Mouse (Mus musculus) MEL (cell line): ENCODE results near the gene Urod. TPM values are rescaled to one million over a fixed set of nuclear protein-coding genes. Genes with fewer than 3 reads are reported as not detected.

Source experiments
- DNase-seq: peaks from one replicate; pipeline ENCODE4 v3.0.0; 2011; ENCODE audit warnings: low read depth, low spot score
- H3K27ac ChIP-seq: 2 replicates; pipeline ENCODE4 v1.5.1; 2012; ENCODE audit warnings: low read depth, mild to moderate bottlenecking, control low read depth, low read length, moderate library complexity; ENCODE audit not compliant: control insufficient read depth
- H3K27me3 ChIP-seq, 2 experiments: fragments of 150-350 bp in 1 of 2; sonication (generic) in 1 of 2; 2 replicates each; pipeline ENCODE4 v1.6.1; 2012; ENCODE audit warnings: low read length in 2 of 2, mild to moderate bottlenecking in 2 of 2, improper control_type of control experiment in 1 of 2, moderate library complexity in 1 of 2; ENCODE audit not compliant: insufficient read depth in 2 of 2, control insufficient read depth in 1 of 2
- H3K36me3 ChIP-seq, 2 experiments: 2 replicates each; pipeline ENCODE4 v1.6.1; 2012 to 2014; ENCODE audit warnings: low read length in 2 of 2, improper control_type of control experiment in 1 of 2, inconsistent platforms in 1 of 2, mild to moderate bottlenecking in 1 of 2; ENCODE audit not compliant: insufficient read depth in 2 of 2, control insufficient read depth in 1 of 2
- H3K4me1 ChIP-seq, 2 experiments: fragments of 150-350 bp in 1 of 2; sonication (generic) in 1 of 2; 2 replicates each; pipeline ENCODE4 v1.6.1; 2012; ENCODE audit warnings: low read length in 2 of 2, improper control_type of control experiment in 1 of 2, mild to moderate bottlenecking in 1 of 2; ENCODE audit not compliant: insufficient read depth in 2 of 2, control insufficient read depth in 1 of 2
- H3K4me3 ChIP-seq, 2 experiments: fragments of 150-350 bp in 1 of 2; sonication (generic) in 1 of 2; 2 replicates each; pipeline ENCODE4 v1.5.1; 2012; ENCODE audit warnings: low read depth in 2 of 2, low read length in 2 of 2, mild to moderate bottlenecking in 2 of 2, moderate library complexity in 2 of 2, control low read depth in 1 of 2, improper control_type of control experiment in 1 of 2; ENCODE audit not compliant: control insufficient read depth in 1 of 2, insufficient read depth in 1 of 2
- H3K79me2 ChIP-seq: 2 replicates; pipeline ENCODE4 v1.6.1; 2012; ENCODE audit warnings: mild to moderate bottlenecking, low read length, moderate library complexity; ENCODE audit not compliant: control insufficient read depth, poor library complexity, insufficient read depth
- H3K9ac ChIP-seq: 2 replicates; pipeline ENCODE4 v1.6.1; 2012; ENCODE audit warnings: low read depth, mild to moderate bottlenecking, control low read depth, low read length, moderate library complexity; ENCODE audit not compliant: control insufficient read depth, poor library complexity, severe bottlenecking
- H3K9me3 ChIP-seq: fragments of 150-350 bp; sonication (generic); replicated peaks from 2 replicates; pipeline ENCODE4 v1.6.1; 2012; ENCODE audit warnings: mild to moderate bottlenecking, low read length, improper control_type of control experiment, moderate library complexity; ENCODE audit not compliant: insufficient read depth
- BHLHE40 ChIP-seq: IDR thresholded peaks from 2 replicates; pipeline ENCODE4 v1.6.1; 2012; ENCODE audit warnings: low read depth, mild to moderate bottlenecking, inconsistent platforms, low read length, improper control_type of control experiment, borderline replicate concordance
- CHD1 ChIP-seq: IDR thresholded peaks from 2 replicates; pipeline ENCODE4 v1.6.1; 2012; ENCODE audit warnings: low read depth, mild to moderate bottlenecking, inconsistent platforms, low read length, improper control_type of control experiment
- CHD2 ChIP-seq: IDR thresholded peaks from 2 replicates; pipeline ENCODE4 v1.6.1; 2011; ENCODE audit warnings: low read length, improper control_type of control experiment
- CTCF ChIP-seq, 3 experiments: IDR thresholded peaks in 2 of 3; conservative IDR thresholded peaks in 1 of 3; 2 replicates each; pipeline ENCODE4 v1.5.1; 2011 to 2012; ENCODE audit warnings: low read length in 3 of 3, low read depth in 2 of 3, mild to moderate bottlenecking in 2 of 3, improper control_type of control experiment in 1 of 3, inconsistent platforms in 1 of 3, mixed read lengths in 1 of 3, moderate library complexity in 1 of 3; ENCODE audit not compliant: control insufficient read depth in 1 of 3, insufficient read depth in 1 of 3, poor library complexity in 1 of 3, severe bottlenecking in 1 of 3
- E2F4 ChIP-seq: IDR thresholded peaks from 2 replicates; pipeline ENCODE4 v1.6.1; 2011; ENCODE audit warnings: low read depth, low read length, improper control_type of control experiment, borderline replicate concordance
- ETS1 ChIP-seq: IDR thresholded peaks from 2 replicates; pipeline ENCODE4 v1.6.1; 2012; ENCODE audit warnings: low read depth, mild to moderate bottlenecking, inconsistent platforms, low read length, improper control_type of control experiment, moderate library complexity
- GABPA ChIP-seq: IDR thresholded peaks from 2 replicates; pipeline ENCODE4 v1.6.1; 2012; ENCODE audit warnings: low read depth, mild to moderate bottlenecking, inconsistent platforms, low read length, improper control_type of control experiment, moderate library complexity
- KAT2A ChIP-seq: conservative IDR thresholded peaks from 2 replicates; pipeline ENCODE4 v1.6.1; 2012; ENCODE audit warnings: low read depth, low read length, improper control_type of control experiment, inconsistent platforms
- MAX ChIP-seq: IDR thresholded peaks from 2 replicates; pipeline ENCODE4 v1.6.1; 2011; ENCODE audit warnings: low read length, improper control_type of control experiment
- MXI1 ChIP-seq: IDR thresholded peaks from 2 replicates; pipeline ENCODE4 v1.6.1; 2011; ENCODE audit warnings: mild to moderate bottlenecking, low read depth, low read length, improper control_type of control experiment
- MYC ChIP-seq: IDR thresholded peaks from 2 replicates; pipeline ENCODE4 v1.6.1; 2011; ENCODE audit warnings: low read depth, mild to moderate bottlenecking, low read length, improper control_type of control experiment, moderate library complexity
- NRF1 ChIP-seq: IDR thresholded peaks from 2 replicates; pipeline ENCODE4 v1.6.1; 2014; ENCODE audit warnings: low read depth, mild to moderate bottlenecking, inconsistent platforms, low read length, improper control_type of control experiment, moderate library complexity; ENCODE audit not compliant: poor library complexity, insufficient read depth, severe bottlenecking
- POLR2AphosphoS2 ChIP-seq: IDR thresholded peaks from 2 replicates; pipeline ENCODE4 v1.6.1; 2011; ENCODE audit warnings: low read length, improper control_type of control experiment
- POLR2AphosphoS5 ChIP-seq: IDR thresholded peaks from 2 replicates; pipeline ENCODE4 v1.6.1; 2012; ENCODE audit warnings: low read depth, borderline replicate concordance, mild to moderate bottlenecking, inconsistent platforms, low read length, moderate library complexity, mixed read lengths
- RAD21 ChIP-seq: IDR thresholded peaks from 2 replicates; pipeline ENCODE4 v1.6.1; 2011; ENCODE audit warnings: mild to moderate bottlenecking, low read depth, low read length, improper control_type of control experiment
- SIN3A ChIP-seq: IDR thresholded peaks from 2 replicates; pipeline ENCODE4 v1.6.1; 2012; ENCODE audit warnings: low read length, improper control_type of control experiment, inconsistent platforms
- SMC3 ChIP-seq: IDR thresholded peaks from 2 replicates; pipeline ENCODE4 v1.6.1; 2011; ENCODE audit warnings: low read depth, low read length, improper control_type of control experiment
- TAL1 ChIP-seq: IDR thresholded peaks from 2 replicates; pipeline ENCODE4 v1.6.1; 2012; ENCODE audit warnings: mild to moderate bottlenecking, inconsistent platforms, low read length, moderate library complexity, mixed read lengths
- TCF12 ChIP-seq: IDR thresholded peaks from 2 replicates; pipeline ENCODE4 v1.6.1; 2014; ENCODE audit warnings: low read depth, mild to moderate bottlenecking, inconsistent platforms, low read length, improper control_type of control experiment, moderate library complexity
- UBTF ChIP-seq: IDR thresholded peaks from 2 replicates; pipeline ENCODE4 v1.6.1; 2012; ENCODE audit warnings: low read depth, mild to moderate bottlenecking, inconsistent platforms, low read length, improper control_type of control experiment, moderate library complexity, borderline replicate concordance; ENCODE audit not compliant: insufficient read depth
- USF2 ChIP-seq, 2 experiments: IDR thresholded peaks; 2 replicates each; pipeline ENCODE4 v1.6.1; 2011 to 2012; ENCODE audit warnings: improper control_type of control experiment in 2 of 2, low read length in 2 of 2, borderline replicate concordance in 1 of 2, inconsistent platforms in 1 of 2, low read depth in 1 of 2, mild to moderate bottlenecking in 1 of 2; ENCODE audit not compliant: insufficient read depth in 1 of 2
- ZC3H11A ChIP-seq: IDR thresholded peaks from 2 replicates; pipeline ENCODE4 v1.6.1; 2012; ENCODE audit warnings: low read depth, mild to moderate bottlenecking, inconsistent platforms, low read length, improper control_type of control experiment
- ZKSCAN1 ChIP-seq: IDR thresholded peaks from 2 replicates; pipeline ENCODE4 v1.6.1; 2012; ENCODE audit warnings: low read depth, mild to moderate bottlenecking, inconsistent platforms, low read length, improper control_type of control experiment, moderate library complexity
- ZMIZ1 ChIP-seq: IDR thresholded peaks from 2 replicates; pipeline ENCODE4 v1.6.1; 2012; ENCODE audit warnings: low read depth, mild to moderate bottlenecking, inconsistent platforms, low read length, improper control_type of control experiment, moderate library complexity
- ZNF384 ChIP-seq: IDR thresholded peaks from 2 replicates; pipeline ENCODE4 v1.6.1; 2012; ENCODE audit warnings: low read depth, mild to moderate bottlenecking, inconsistent platforms, low read length, improper control_type of control experiment
- polyA plus RNA-seq, 2 experiments: library from polyadenylated mRNA; stranded (reverse) in 1 of 2; unstranded in 1 of 2; fragments of >175 nt in 1 of 2; fragments of >200 nt in 1 of 2; gene quantifications; 2 replicates each; pipeline versions ENCODE4 v1.2.1 to v1.2.4; 2012; ENCODE audit warnings: low replicate concordance in 2 of 2, low read depth in 1 of 2; ENCODE audit not compliant: insufficient read length in 2 of 2, insufficient read depth in 1 of 2, missing spikeins in 1 of 2
- total RNA-seq: library from RNA; depleted of rRNA; stranded (reverse); fragments of 300-350 nt; gene quantifications from 2 replicates; pipeline ENCODE4 v1.2.3, GENCODE M21; 2012

Gene Urod
- total and polyA plus RNA-seq, 3 experiments: 108 to 645 (median 132) TPM

DNA sequence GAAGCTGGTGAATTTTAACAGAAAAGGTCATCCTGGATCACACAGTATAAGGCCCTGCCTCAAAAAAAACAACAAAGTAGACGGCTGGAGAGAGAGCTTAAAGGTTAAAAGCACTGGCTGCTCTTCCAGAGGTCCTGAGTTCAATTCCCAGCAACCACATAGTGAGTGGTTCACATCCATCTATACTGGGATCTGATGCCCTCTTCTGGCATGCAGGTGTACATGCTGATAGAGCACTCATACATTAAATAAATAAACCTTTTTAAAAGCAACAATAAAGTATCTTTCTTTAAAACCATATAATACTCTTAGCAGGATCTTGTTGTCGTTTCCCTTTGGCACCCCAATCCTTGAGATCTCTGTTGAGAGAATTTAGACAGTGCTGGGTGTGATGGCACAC, 17.7 kb downstream of the Urod start:
- Histone ChIP-seq H3K27ac (no peak overlapping the region), H3K4me1 (no peaks in the 10 kb centered on the region)

DNA sequence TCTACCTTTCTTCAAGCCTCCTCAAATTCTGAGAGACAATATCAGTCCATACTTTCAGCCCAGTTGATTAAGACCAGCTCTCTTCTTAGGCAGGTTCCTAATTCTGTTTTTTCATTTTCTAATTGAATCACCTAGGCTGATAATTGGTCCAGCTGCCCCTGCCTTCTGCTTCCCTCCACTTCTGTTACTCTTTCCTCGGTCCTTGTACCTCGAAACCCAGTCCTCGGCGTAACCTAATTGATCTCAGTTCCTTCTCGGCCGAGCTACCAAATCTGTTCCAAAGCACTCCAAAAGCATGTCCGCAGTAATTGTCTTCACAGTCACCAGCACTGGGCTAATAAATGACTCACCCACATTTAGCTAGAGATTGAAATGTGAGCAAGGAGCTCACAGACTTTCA, 39.3 kb downstream of the Urod start:
- no peak overlapping the region for H3K9ac ChIP-seq
- peaks cover 5 to 11% of the 10 kb centered on the region in 2 experiments for H3K27me3 ChIP-seq
- H3K4me3 ChIP-seq: no peak overlapping the region
- H3K79me2 ChIP-seq: no peaks in the 10 kb centered on the region
- H3K9me3 ChIP-seq: no peaks in the 10 kb centered on the region
- TF ChIP-seq SIN3A (no peak), TCF12 (no peak), MAX (no peak), ZNF384 (no peak), BHLHE40 (no peak), POLR2AphosphoS5 (no peak), UBTF (no peak), NRF1 (no peak), TAL1 (no peak), E2F4 (no peak)
- TF ChIP-seq, all 39 proteins: peak for 0
- Histone ChIP-seq H3K36me3 (no peaks in the 10 kb centered on the region), H3K27ac (no peak overlapping the region), H3K4me1 (no peaks in the 10 kb centered on the region)
- no peak for DNase-seq

More for the DNA sequence above, 17.7 kb downstream of the Urod start:
- DNase-seq: no peak
- TF ChIP-seq CTCF (IDR thresholded peaks at IDR 0.05 in 2 of 3, conservative IDR thresholded peaks at IDR 0.05 in 1 of 3; ENCODE audit: control insufficient read depth in 1 of 3, insufficient read depth in 1 of 3, low read depth in 2 of 3, low read length in 3 of 3, poor library complexity in 1 of 3, severe bottlenecking in 1 of 3) (peak in 2 of 3 experiments; percentile 23 to 43; a peak in 3 of 6 replicates), ZNF384 (no peak), BHLHE40 (no peak), SMC3 (peak; percentile 49), POLR2AphosphoS2 (no peak), CHD1 (no peak), ETS1 (no peak), ZMIZ1 (no peak), MYC (no peak), GABPA (no peak), RAD21 (peak; percentile 30), SIN3A (no peak), TCF12 (no peak), ZKSCAN1 (no peak), ZC3H11A (no peak), MXI1 (no peak), USF2 (IDR thresholded peaks at IDR 0.05; ENCODE audit: borderline replicate concordance in 1 of 2, insufficient read depth in 1 of 2, low read depth in 1 of 2, low read length in 2 of 2) (no peak), POLR2AphosphoS5 (no peak), CHD2 (no peak), KAT2A (no peak)
- Histone ChIP-seq H3K9me3 (no peaks in the 10 kb centered on the region), H3K4me3 (no peak overlapping the region), H3K36me3 (no peaks in the 10 kb centered on the region), H3K79me2 (no peaks in the 10 kb centered on the region), H3K9ac (no peak overlapping the region), H3K27me3 (peaks cover 3 to 7% of the 10 kb centered on the region in 2 experiments; a peak in 3 of 4 replicates)
